Mouse (Mus musculus) CH12.LX (cell line): ENCODE data around the gene Ccdc47. TPM values are rescaled to one million over a fixed set of nuclear protein-coding genes. Genes with fewer than 3 reads are reported as not detected.

Experiments used
- DNase-seq: peaks from one replicate; pipeline ENCODE4 v3.0.0-alpha.2; 2013; ENCODE audit errors: extremely low read depth
- H3K27ac ChIP-seq: 2 replicates; pipeline ENCODE4 v1.5.1; 2012; ENCODE audit warnings: low read depth, mild to moderate bottlenecking, control low read depth, moderate library complexity; ENCODE audit not compliant: insufficient read depth
- H3K27me3 ChIP-seq: replicated peaks from 2 replicates; pipeline ENCODE3; 2012; ENCODE audit warnings: inconsistent platforms
- H3K36me3 ChIP-seq, 2 experiments: replicated peaks in 1 of 2; 2 replicates each; pipeline versions ENCODE3 to v1.6.1; 2012; ENCODE audit warnings: inconsistent platforms in 1 of 2, low read length in 1 of 2, mild to moderate bottlenecking in 1 of 2, mixed read lengths in 1 of 2, moderate library complexity in 1 of 2; ENCODE audit not compliant: control insufficient read depth in 1 of 2, insufficient read depth in 1 of 2
- H3K4me1 ChIP-seq, 2 experiments: 2 replicates each; pipeline ENCODE4 v1.6.1; 2012; ENCODE audit warnings: inconsistent platforms in 1 of 2, moderate library complexity in 1 of 2; ENCODE audit not compliant: insufficient read depth in 2 of 2, control insufficient read depth in 1 of 2
- H3K4me2 ChIP-seq: 2 replicates; pipeline ENCODE4 v1.6.1; 2012; ENCODE audit warnings: low read depth, mild to moderate bottlenecking, control low read depth; ENCODE audit not compliant: poor library complexity, insufficient read depth, severe bottlenecking
- H3K4me3 ChIP-seq, 3 experiments: fragments of 150-350 bp in 1 of 3; sonication (generic) in 1 of 3; replicated peaks in 1 of 3; 2 replicates each; pipeline versions ENCODE3 to v1.5.1; 2011 to 2012; ENCODE audit warnings: low read depth in 2 of 3, low read length in 2 of 3, mild to moderate bottlenecking in 2 of 3, moderate library complexity in 2 of 3, control low read depth in 1 of 3, improper control_type of control experiment in 1 of 3, inconsistent platforms in 1 of 3, mixed read lengths in 1 of 3; ENCODE audit not compliant: poor library complexity in 1 of 3
- H3K79me2 ChIP-seq: replicated peaks from 2 replicates; pipeline ENCODE4 v1.6.1; 2012; ENCODE audit warnings: mild to moderate bottlenecking, moderate library complexity; ENCODE audit not compliant: control insufficient read depth, poor library complexity, insufficient read depth, severe bottlenecking; ENCODE audit errors: extremely low read depth
- H3K9ac ChIP-seq: 2 replicates; pipeline ENCODE4 v1.6.1; 2012; ENCODE audit warnings: low read depth, mild to moderate bottlenecking, control low read depth, moderate library complexity; ENCODE audit not compliant: insufficient read depth
- H3K9me3 ChIP-seq: replicated peaks from 2 replicates; pipeline ENCODE3; 2012; ENCODE audit warnings: low read length, inconsistent platforms, mixed read lengths
- BHLHE40 ChIP-seq: IDR thresholded peaks from 2 replicates; pipeline ENCODE4 v1.6.1; 2011; ENCODE audit warnings: mild to moderate bottlenecking, low read depth, low read length, improper control_type of control experiment
- CHD1 ChIP-seq: IDR thresholded peaks from 2 replicates; pipeline ENCODE4 v1.6.1; 2012; ENCODE audit warnings: low read depth, low read length, improper control_type of control experiment, inconsistent platforms
- CTCF ChIP-seq, 2 experiments: IDR thresholded peaks in 1 of 2; conservative IDR thresholded peaks in 1 of 2; 2 replicates each; pipeline ENCODE4 v1.5.1; 2011 to 2012; ENCODE audit warnings: low read depth in 2 of 2, low read length in 2 of 2, improper control_type of control experiment in 1 of 2, inconsistent platforms in 1 of 2, mild to moderate bottlenecking in 1 of 2, moderate library complexity in 1 of 2
- E2F4 ChIP-seq: IDR thresholded peaks from 2 replicates; pipeline ENCODE4 v1.6.1; 2011; ENCODE audit warnings: low read depth, low read length, improper control_type of control experiment; ENCODE audit not compliant: insufficient replicate concordance
- EP300 ChIP-seq: IDR thresholded peaks from 2 replicates; pipeline ENCODE4 v1.6.1; 2011; ENCODE audit warnings: low read length, improper control_type of control experiment
- ETS1 ChIP-seq: conservative IDR thresholded peaks from 2 replicates; pipeline ENCODE4 v1.6.1; 2012; ENCODE audit warnings: low read depth, mild to moderate bottlenecking, inconsistent platforms, low read length, improper control_type of control experiment, moderate library complexity
- HCFC1 ChIP-seq: IDR thresholded peaks from 2 replicates; pipeline ENCODE4 v1.6.1; 2012; ENCODE audit warnings: low read depth, mild to moderate bottlenecking, inconsistent platforms, low read length, improper control_type of control experiment
- JUN ChIP-seq: IDR thresholded peaks from 2 replicates; pipeline ENCODE4 v1.6.1; 2011; ENCODE audit warnings: low read depth, mild to moderate bottlenecking, low read length, improper control_type of control experiment, moderate library complexity; ENCODE audit not compliant: insufficient read depth
- MAX ChIP-seq: IDR thresholded peaks from 2 replicates; pipeline ENCODE4 v1.6.1; 2011; ENCODE audit warnings: low read length, improper control_type of control experiment
- MYC ChIP-seq: IDR thresholded peaks from 2 replicates; pipeline ENCODE4 v1.6.1; 2011; ENCODE audit warnings: low read depth, mild to moderate bottlenecking, improper control_type of control experiment, low read length
- POLR2AphosphoS2 ChIP-seq: IDR thresholded peaks from 2 replicates; pipeline ENCODE4 v1.6.1; 2011; ENCODE audit warnings: low read depth, low read length, improper control_type of control experiment
- SMC3 ChIP-seq: IDR thresholded peaks from 2 replicates; pipeline ENCODE4 v1.6.1; 2011; ENCODE audit warnings: low read depth, low read length, improper control_type of control experiment
- TBP ChIP-seq: conservative IDR thresholded peaks from 2 replicates; pipeline ENCODE4 v1.6.1; 2011; ENCODE audit warnings: low read depth, low read length, improper control_type of control experiment
- TCF12 ChIP-seq: IDR thresholded peaks from 2 replicates; pipeline ENCODE4 v1.6.1; 2014; ENCODE audit warnings: low read depth, mild to moderate bottlenecking, inconsistent platforms, low read length, improper control_type of control experiment
- UBTF ChIP-seq: IDR thresholded peaks from 2 replicates; pipeline ENCODE4 v1.6.1; 2012; ENCODE audit warnings: low read depth, mild to moderate bottlenecking, inconsistent platforms, low read length, improper control_type of control experiment, moderate library complexity
- USF2 ChIP-seq: conservative IDR thresholded peaks from 2 replicates; pipeline ENCODE4 v1.6.1; 2011; ENCODE audit warnings: low read depth, low read length, improper control_type of control experiment
- ZKSCAN1 ChIP-seq: IDR thresholded peaks from 2 replicates; pipeline ENCODE4 v1.6.1; 2012; ENCODE audit warnings: low read depth, inconsistent platforms, low read length, improper control_type of control experiment, borderline replicate concordance
- dilution Hi-C: fragments of 300-500 bp; cut with MboI; formaldehyde crosslinking; loops from 2 replicates; pipeline ENCODE4 v1.14.3; 2020; ENCODE audit warnings: low sequenced_read_pairs; ENCODE audit not compliant: extremely low pct_unique_long_range_greater_than_20kb, extremely low pct_ligation_motif_present
- in situ Hi-C: fragments of 300-500 bp; cut with MboI; formaldehyde crosslinking; loops from 3 replicates; pipeline ENCODE4 v1.14.3; 2019; ENCODE audit warnings: low sequenced_read_pairs, low pct_ligation_motif_present, low pct_unique_long_range_greater_than_20kb, mixed read lengths
- polyA plus RNA-seq: library from polyadenylated mRNA; unstranded; fragments of >175 nt; gene quantifications from 2 replicates; pipeline ENCODE4 v1.2.1, GENCODE M21; 2012; ENCODE audit warnings: low read depth; ENCODE audit not compliant: insufficient read length
- total RNA-seq, 2 experiments: library from RNA; depleted of rRNA; stranded (reverse); fragments of 300-350 nt in 1 of 2; fragments of >200 nt in 1 of 2; gene quantifications; 2 replicates each; pipeline ENCODE4 v1.2.3; 2012 to 2014

The Ccdc47 gene
- total and polyA plus RNA-seq, 3 experiments = 46.1 to 80.8 (median 53.2) TPM

DNA sequence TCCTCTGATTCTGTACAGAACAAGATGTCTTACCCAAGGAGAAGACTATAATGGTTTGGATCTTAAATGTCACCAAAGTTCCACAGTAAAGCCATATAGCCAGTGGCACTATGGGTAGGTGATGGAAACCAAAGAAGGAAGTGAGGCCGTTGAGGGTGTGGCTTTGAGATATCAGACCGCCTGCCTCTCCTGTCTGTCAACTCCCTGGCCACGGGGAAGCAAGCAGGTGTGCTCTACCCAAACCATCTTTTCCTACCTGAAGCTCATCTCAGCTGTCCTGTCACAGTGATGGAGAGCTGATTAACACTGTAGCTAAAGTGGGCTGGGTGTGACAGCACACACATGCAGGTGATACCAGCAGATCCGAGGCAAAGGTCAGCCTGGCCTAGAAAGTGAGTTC, 17.9 kb downstream of the Ccdc47 start:
- no peak overlapping the region for H3K4me2 ChIP-seq
- peaks cover 8% of the 10 kb centered on the region for H3K79me2 ChIP-seq
- H3K9ac ChIP-seq = no peak overlapping the region
- no peaks in the 10 kb centered on the region for H3K27me3 ChIP-seq
- H3K9me3 ChIP-seq = no peaks in the 10 kb centered on the region
- H3K27ac ChIP-seq = no peak overlapping the region
- TF ChIP-seq ETS1 (no peak), SMC3 (no peak), MAX (no peak), E2F4 (no peak), TCF12 (no peak), TBP (no peak), CTCF (conservative IDR thresholded peaks at IDR 0.05 in 1 of 2, IDR thresholded peaks at IDR 0.05 in 1 of 2; ENCODE audit: low read depth in 2 of 2, low read length in 2 of 2) (no peak), CHD1 (no peak), ZKSCAN1 (no peak), JUN (no peak), HCFC1 (no peak), MYC (no peak), USF2 (no peak), BHLHE40 (no peak), EP300 (no peak), UBTF (no peak)
- no peak overlapping the region for H3K4me3 ChIP-seq
- dilution Hi-C loops (no loop called here), in situ Hi-C loops (no loop called here)
- peak; percentile 38 for DNase-seq
- peaks cover 10 to 72% of the 10 kb centered on the region in 2 experiments for H3K4me1 ChIP-seq
- H3K36me3 ChIP-seq = peaks cover 31 to 53% of the 10 kb centered on the region in 2 experiments

- in situ Hi-C loops (no loop called here), dilution Hi-C loops (no loop called here)
- H3K4me3 ChIP-seq = no peak overlapping the region
- peaks cover 20 to 43% of the 10 kb centered on the region in 2 experiments for H3K36me3 ChIP-seq
- no peak overlapping the region for H3K4me2 ChIP-seq
- DNase-seq = no peak
- H3K27me3 ChIP-seq = no peaks in the 10 kb centered on the region
- TF ChIP-seq USF2 (no peak), E2F4 (no peak), JUN (no peak), POLR2AphosphoS2 (no peak)
- H3K4me1 ChIP-seq = peaks cover 6 to 57% of the 10 kb centered on the region in 2 experiments
- H3K27ac ChIP-seq = no peak overlapping the region
- H3K9ac ChIP-seq = no peak overlapping the region
- 0 out of 2 replicates have a peak, but pooled peaks cover 4% of the 10 kb centered on the region for H3K79me2 ChIP-seq
- no peaks in the 10 kb centered on the region for H3K9me3 ChIP-seq
These were observed 20.8 kb downstream of the Ccdc47 start for GRCm38 (mm10) chr11:106195341-106195740.
